9 mouse cellular contexts compared by ENCODE assay signal in the genomic region with DNA sequence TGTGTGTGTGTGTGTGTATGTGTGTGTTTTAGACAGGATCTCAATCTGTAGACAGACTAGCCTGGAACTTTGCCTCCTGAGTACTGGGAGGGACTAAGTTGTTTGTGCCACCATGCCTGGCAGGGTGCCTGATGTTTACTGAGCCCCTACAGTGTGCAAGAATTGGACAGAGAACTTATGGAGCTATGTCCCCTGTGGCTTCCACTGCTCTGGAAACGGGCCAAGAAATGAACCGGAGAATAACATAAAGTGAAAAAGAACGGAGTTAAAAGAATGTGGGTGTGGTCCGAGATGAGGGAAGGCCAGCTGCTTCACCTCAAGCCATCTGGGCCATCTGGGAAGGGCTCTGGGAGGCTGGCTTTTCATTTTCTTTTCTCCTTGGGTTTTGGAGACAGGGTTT. TPM values are rescaled to one million over a fixed set of nuclear protein-coding genes. Genes with fewer than 3 reads are reported as not detected.
DNase-seq lines count a peak whose midpoint lies in the region; ATAC-seq and TF ChIP-seq lines count a peak whose summit lies in the region.
"Had no signal": no experiment of that assay in that cellular context is flagged by ENCODE, and none has a peak within 500 bp of the region (broad histone marks: within the 10 kb centered on the region; RNA-seq: fewer than 3 reads in every experiment).

No protein-coding gene starts in this region.

- no peak for TF ChIP-seq POLR2A in brain, embryonic 14.5 days (IDR thresholded peaks at IDR 0.05; ENCODE audit: borderline replicate concordance, extremely low read depth, insufficient read depth, insufficient read length, poor library complexity, severe bottlenecking)

- H3K36me3 ChIP-seq in heart, embryonic 10.5 days, result no peaks in the 10 kb centered on the region

- DNase-seq in heart, adult 11 months, result peak; percentile 96
- no peak for DNase-seq in heart, embryonic 10.5 days (ENCODE audit: low spot score)
- DNase-seq in 3134 (ENCODE audit: extremely low read depth, insufficient read length, low spot score), result peak; percentile 55
- DNase-seq in brain, embryonic 14.5 days (ENCODE audit: low read depth), result peak; percentile 82
- peak; percentile 71 to 75 for DNase-seq in kidney, postnatal 25 days
- no peak for DNase-seq in layer of hippocampus, adult 11-12 months (ENCODE audit: low spot score)

- peaks cover 23% of the 10 kb centered on the region; the same call in 1 of the 2 replicates for H3K27me3 ChIP-seq in heart, embryonic 10.5 days (ENCODE audit: insufficient read depth, poor library complexity, severe bottlenecking)
- H3K27me3 ChIP-seq: Patski had no signal

- no peak overlapping the region for H3K4me3 ChIP-seq in heart, embryonic 10.5 days

- H3K4me1 ChIP-seq in heart, embryonic 10.5 days, result peaks cover 62% of the 10 kb centered on the region

- no peak overlapping the region for H3K27ac ChIP-seq in heart, embryonic 10.5 days

- WGBS in heart, embryonic 10.5 days, result 49% methylated on average over 4 of the region's 4 CpGs

- ATAC-seq in megakaryocyte-erythroid progenitor cell, adult 5-6 weeks (replicated peaks; ENCODE audit: low FRiP score, low TSS enrichment, poor library complexity, severe bottlenecking), result no peak
- no peak for ATAC-seq in monocyte, adult 5-6 weeks (replicated peaks; ENCODE audit: insufficient number of reproducible peaks, low FRiP score, low TSS enrichment, poor library complexity, severe bottlenecking)

- TF ChIP-seq CTCF in brain, embryonic 14.5 days (IDR thresholded peaks at IDR 0.05; ENCODE audit: borderline replicate concordance, extremely low read depth, insufficient read depth, insufficient read length), result no peak

- no peaks in the 10 kb centered on the region for H3K9me3 ChIP-seq in heart, embryonic 10.5 days

RNA-seq across cellular contexts. Expression of a gene that starts 3.8 kb away (rescaled TPM):
- polyA plus RNA-seq in heart, embryonic 10.5 days (2016; fragmentation: Nextera tagmentation; extraction: Ambion mirVana), result 4.2 and 5.9 TPM in 2 replicates
- 3.1 and 3.5 TPM in 2 replicates for polyA plus RNA-seq in brain, embryonic 14.5 days (2012; rRNA removed)
- total RNA-seq in megakaryocyte-erythroid progenitor cell, adult 5-6 weeks (2014; fragmentation: Nextera tagmentation), result 0.35 and 1.6 TPM in 2 replicates
- 0.09 and 1.7 TPM in 2 replicates for total RNA-seq in megakaryocyte-erythroid progenitor cell, adult 5-6 weeks (2017)
- 72.9 to 104 TPM (median 90.4 TPM) in 3 replicates for total RNA-seq in monocyte, adult 5-6 weeks (2017)

RNA-seq across cellular contexts. Expression of a gene that starts 11.3 kb away (rescaled TPM):
- polyA plus RNA-seq in heart, embryonic 10.5 days (2016; fragmentation: Nextera tagmentation; extraction: Ambion mirVana), result 43.9 and 46.6 TPM in 2 replicates
- polyA plus RNA-seq in brain, embryonic 14.5 days (2012; rRNA removed), result 16.8 and 23.2 TPM in 2 replicates
- 13.6 and 20.8 TPM in 2 replicates for total RNA-seq in megakaryocyte-erythroid progenitor cell, adult 5-6 weeks (2014; fragmentation: Nextera tagmentation)
- 6.3 and 8.7 TPM in 2 replicates for total RNA-seq in megakaryocyte-erythroid progenitor cell, adult 5-6 weeks (2017)
- 8.9 to 11.3 TPM (median 11.2 TPM) in 3 replicates for total RNA-seq in monocyte, adult 5-6 weeks (2017)

RNA-seq across cellular contexts. Expression of a gene that starts 38.4 kb away (rescaled TPM):
- 0.16 and 0.23 TPM in 2 replicates for polyA plus RNA-seq in heart, embryonic 10.5 days (2016; fragmentation: Nextera tagmentation; extraction: Ambion mirVana)
- polyA plus RNA-seq in brain, embryonic 14.5 days (2012; rRNA removed), result not detected in 2 replicates
- not detected in 2 replicates for total RNA-seq in megakaryocyte-erythroid progenitor cell, adult 5-6 weeks (2014; fragmentation: Nextera tagmentation)
- total RNA-seq in megakaryocyte-erythroid progenitor cell, adult 5-6 weeks (2017), result not detected in 2 replicates
- total RNA-seq in monocyte, adult 5-6 weeks (2017), result not detected in 3 replicates

RNA-seq across cellular contexts. Expression of a gene that starts 42.1 kb away (rescaled TPM):
- 7.5 and 7.7 TPM in 2 replicates for polyA plus RNA-seq in heart, embryonic 10.5 days (2016; fragmentation: Nextera tagmentation; extraction: Ambion mirVana)
- polyA plus RNA-seq in brain, embryonic 14.5 days (2012; rRNA removed), result 8.6 and 8.9 TPM in 2 replicates
- 59.5 and 72.1 TPM in 2 replicates for total RNA-seq in megakaryocyte-erythroid progenitor cell, adult 5-6 weeks (2014; fragmentation: Nextera tagmentation)
- 58.5 and 67.3 TPM in 2 replicates for total RNA-seq in megakaryocyte-erythroid progenitor cell, adult 5-6 weeks (2017)
- not detected in 3 replicates for total RNA-seq in monocyte, adult 5-6 weeks (2017)

Comparison
In these comparisons a context has a peak if more than half of its experiments do, and no peak if none do; other contexts are left out.
1. DNase-seq: peak in heart, adult 11 months (single experiment), 3134 (single experiment), brain, embryonic 14.5 days (single experiment) and kidney, postnatal 25 days (2 of 2); none in heart, embryonic 10.5 days (single experiment) and layer of hippocampus, adult 11-12 months (single experiment).
2. RNA of a gene that starts 3.8 kb away (total RNA-seq): 72.9 to 104 TPM in monocyte, adult 5-6 weeks; 0.09 to 1.7 TPM in megakaryocyte-erythroid progenitor cell, adult 5-6 weeks; every median in the first group is over 10 times any median in the second.